Mouse (Mus musculus) G1E (cell line): ENCODE data around the gene Zfp385a. TPM values are rescaled to one million over a fixed set of nuclear protein-coding genes. Genes with fewer than 3 reads are reported as not detected.

Experiments used
- ATAC-seq: 2 replicates; pipeline ENCODE4 v1.8.0; 2016; ENCODE audit warnings: mild to moderate bottlenecking; ENCODE audit not compliant: insufficient number of reproducible peaks, poor library complexity, low FRiP score, severe bottlenecking; ENCODE audit errors: extremely low read depth
- DNase-seq: peaks from one replicate; pipeline ENCODE4 v3.0.0; 2012; ENCODE audit warnings: low spot score
- H3K27me3 ChIP-seq: 2 replicates; pipeline ENCODE4 v1.6.1; 2012; ENCODE audit warnings: mild to moderate bottlenecking, low read length, inconsistent platforms; ENCODE audit not compliant: insufficient read depth
- H3K36me3 ChIP-seq: replicated peaks from 2 replicates; pipeline ENCODE3; 2012; ENCODE audit warnings: mild to moderate bottlenecking, inconsistent platforms
- H3K4me1 ChIP-seq: 2 replicates; pipeline ENCODE4 v1.6.1; 2012; ENCODE audit warnings: low read depth, low read length, inconsistent platforms, mixed read lengths; ENCODE audit not compliant: insufficient read depth
- H3K4me3 ChIP-seq: 2 replicates; pipeline ENCODE4 v1.5.1; 2012; ENCODE audit warnings: low read depth, mild to moderate bottlenecking, inconsistent platforms, low read length, moderate library complexity, mixed read lengths
- H3K9me3 ChIP-seq: replicated peaks from 2 replicates; pipeline ENCODE4 v1.6.1; 2012; ENCODE audit warnings: inconsistent platforms
- CTCF ChIP-seq: IDR thresholded peaks from 2 replicates; pipeline ENCODE4 v1.5.1; 2012; ENCODE audit warnings: low read depth, low read length, inconsistent platforms, mixed read lengths
- GATA1 ChIP-seq: IDR thresholded peaks from 2 replicates; pipeline ENCODE4 v1.6.1; 2012; ENCODE audit warnings: borderline replicate concordance, low read length, inconsistent platforms, mixed read lengths
- GATA2 ChIP-seq: IDR thresholded peaks from 2 replicates; pipeline ENCODE4 v1.6.1; 2012; ENCODE audit warnings: low read depth, low read length, inconsistent platforms, borderline replicate concordance
- POLR2AphosphoS5 ChIP-seq: IDR thresholded peaks from 2 replicates; pipeline ENCODE4 v1.6.1; 2012; ENCODE audit warnings: low read depth, low read length, inconsistent platforms; ENCODE audit not compliant: insufficient replicate concordance
- TAL1 ChIP-seq: conservative IDR thresholded peaks from 2 replicates; pipeline ENCODE4 v1.6.1; 2012; ENCODE audit warnings: low read depth, low read length, inconsistent platforms, mixed read lengths
- polyA plus RNA-seq: library from polyadenylated mRNA; stranded (reverse); fragments of >175 nt; gene quantifications from 2 replicates; pipeline ENCODE4 v1.2.3, GENCODE M21; 2012
- total RNA-seq, 2 experiments: library from RNA; stranded (forward) in 1 of 2; stranded (reverse) in 1 of 2; fragments of 200-1000 nt in 1 of 2; fragments of >200 nt in 1 of 2; fragmentation: Nextera tagmentation in 1 of 2; gene quantifications; 2 replicates each; pipeline ENCODE4 v1.2.3; 2014 to 2017

Gene Zfp385a
- total and polyA plus RNA-seq, 3 experiments, result 2.0 to 483 (median 74.3) TPM

- Histone ChIP-seq H3K9me3 (no peaks in the 10 kb centered on the region), H3K4me1 (peaks cover 77% of the 10 kb centered on the region), H3K36me3 (peaks cover 96% of the 10 kb centered on the region), H3K4me3 (no peak overlapping the region), H3K27me3 (no peaks in the 10 kb centered on the region)
- DNase-seq (no peak), ATAC-seq (no peak)
- TF ChIP-seq CTCF (peak; percentile 65), GATA1 (no peak)
Measured at GRCm38 (mm10) chr15:103321076-103321475, 18.8 kb downstream of the Zfp385a start.

DNA sequence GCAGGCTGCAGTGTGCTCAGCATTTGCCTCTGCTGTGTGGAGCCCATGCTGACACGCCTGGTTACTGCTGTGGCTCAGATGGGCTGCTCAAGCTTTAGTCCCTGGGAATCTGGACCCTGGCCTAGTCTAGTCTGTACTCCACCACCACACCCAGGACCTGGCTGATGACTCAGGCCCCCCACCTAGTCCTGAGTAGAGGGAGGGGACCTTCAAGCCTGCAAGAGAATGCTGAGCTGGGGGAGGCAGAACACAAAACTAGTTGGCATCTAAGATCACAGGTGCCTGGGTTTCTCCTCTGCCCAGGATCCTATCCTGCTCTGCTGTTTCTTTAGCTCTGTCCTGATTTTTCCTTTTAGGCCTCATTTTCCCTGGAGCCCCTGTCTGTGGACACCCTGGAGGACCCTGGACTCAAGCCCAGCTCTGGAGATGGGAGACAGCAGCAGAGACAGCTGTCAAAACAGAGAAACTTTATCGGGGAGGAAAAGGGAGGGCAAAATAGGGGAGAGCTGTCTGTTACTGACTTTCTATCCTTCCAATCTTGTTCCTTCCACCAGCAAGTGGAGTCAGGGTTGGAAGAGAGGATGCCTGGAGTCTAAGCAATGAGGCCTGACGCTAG is 21.6 kb downstream of the Zfp385a start:
- Histone ChIP-seq H3K4me3 (no peak overlapping the region), H3K36me3 (peaks cover 98% of the 10 kb centered on the region), H3K4me1 (peaks cover 79% of the 10 kb centered on the region), H3K9me3 (no peaks in the 10 kb centered on the region), H3K27me3 (no peaks in the 10 kb centered on the region)
- DNase-seq (no peak), ATAC-seq (no peak)
- TF ChIP-seq GATA2, result no peak
- TF ChIP-seq POLR2AphosphoS5, result no peak
- no peak for TF ChIP-seq GATA1
- TF ChIP-seq TAL1, result no peak
- TF ChIP-seq CTCF, result no peak

DNA sequence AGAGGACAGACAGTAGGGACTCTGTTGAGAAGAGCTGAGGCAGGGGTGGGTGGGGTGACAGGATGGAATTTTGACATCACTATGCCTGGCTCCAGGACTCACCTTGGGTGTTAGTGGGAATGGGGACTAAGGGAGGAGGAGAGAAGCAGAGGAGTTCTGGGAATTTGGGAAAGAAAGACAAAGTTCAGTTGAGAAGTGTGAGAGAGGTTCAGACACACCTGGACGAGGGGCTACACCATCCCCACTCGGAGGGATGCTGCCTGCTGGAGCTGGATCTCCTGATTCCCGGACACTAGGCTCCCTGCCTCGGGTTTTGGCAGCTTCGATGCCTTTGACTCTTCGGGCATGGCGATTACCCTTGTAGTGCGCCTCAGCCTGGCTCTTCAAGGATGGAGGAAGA is 22.2 kb downstream of the Zfp385a start:
- ATAC-seq, result no peak
- no peak for TF ChIP-seq GATA1
- no peak for TF ChIP-seq CTCF
- Histone ChIP-seq H3K9me3 (no peaks in the 10 kb centered on the region), H3K36me3 (peaks cover 98% of the 10 kb centered on the region), H3K4me1 (peaks cover 77% of the 10 kb centered on the region), H3K4me3 (no peak overlapping the region), H3K27me3 (no peaks in the 10 kb centered on the region)
- no peak for DNase-seq

DNA sequence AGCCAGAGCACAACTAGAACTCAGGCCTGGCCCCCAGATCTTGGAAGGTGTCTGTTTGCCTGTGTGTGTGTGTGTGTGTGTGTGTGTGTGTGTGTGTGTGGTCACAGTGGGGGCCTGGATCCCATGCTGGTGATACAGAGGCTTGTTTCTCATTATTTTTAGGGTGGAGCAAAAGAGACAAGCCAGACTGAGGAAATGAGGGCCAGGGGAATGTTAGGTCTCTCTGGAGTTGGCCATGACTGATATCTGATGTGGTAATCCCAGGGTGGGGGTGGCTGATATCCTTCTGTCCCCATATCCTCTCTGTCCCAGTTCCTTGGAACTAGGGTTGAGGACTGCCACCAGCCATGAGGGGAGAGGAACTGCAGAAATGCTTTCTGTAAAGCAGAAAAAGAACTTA is 22.8 kb downstream of the Zfp385a start:
- Histone ChIP-seq H3K9me3 (no peaks in the 10 kb centered on the region), H3K36me3 (peaks cover 94% of the 10 kb centered on the region), H3K4me3 (no peak overlapping the region), H3K27me3 (no peaks in the 10 kb centered on the region), H3K4me1 (peaks cover 77% of the 10 kb centered on the region)
- TF ChIP-seq CTCF (no peak), GATA2 (no peak), GATA1 (no peak), TAL1 (no peak), POLR2AphosphoS5 (no peak)
- DNase-seq, result no peak
- ATAC-seq, result no peak

DNA sequence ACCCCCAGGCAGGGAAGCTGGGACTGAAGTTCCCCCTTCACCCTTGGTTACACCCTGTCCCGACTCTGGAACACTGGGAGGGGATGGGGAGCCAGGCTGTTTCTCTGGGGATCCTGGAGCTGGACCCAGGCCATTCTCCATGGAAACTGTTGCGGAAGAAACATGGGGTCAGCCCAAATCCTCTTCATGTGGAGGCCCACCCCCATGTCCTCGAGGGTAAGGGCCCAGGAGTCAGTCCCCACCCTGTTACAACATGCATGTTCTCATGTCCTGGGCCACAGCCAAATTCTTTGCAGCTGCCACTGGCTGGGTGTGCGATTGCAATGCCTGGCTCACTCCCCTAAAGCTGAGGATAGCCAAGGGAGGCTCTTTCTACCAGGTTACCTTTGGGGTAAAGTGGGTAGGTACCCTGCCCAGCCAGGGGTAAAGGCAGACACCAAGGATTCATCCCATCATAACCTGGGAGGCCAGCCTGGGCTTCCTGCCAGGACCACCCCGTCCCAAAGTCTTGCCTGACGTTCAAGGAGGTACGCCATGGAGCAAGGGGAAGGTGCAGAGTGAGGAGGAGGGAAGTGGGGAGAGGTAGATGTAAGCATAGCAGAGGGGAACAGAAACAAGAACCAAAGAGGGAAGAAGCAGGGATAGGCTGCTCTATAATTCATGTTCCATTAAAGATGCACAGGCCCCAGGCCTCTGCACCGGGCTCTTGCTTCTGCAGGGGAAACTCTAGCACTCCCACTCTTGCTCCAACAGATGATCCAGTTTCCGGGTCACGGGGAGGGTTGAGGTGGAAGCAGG is 23.7 kb downstream of the Zfp385a start:
- Histone ChIP-seq H3K36me3 (peaks cover 85% of the 10 kb centered on the region), H3K4me3 (peak overlapping the region; percentile 31; the same call in 1 of the 2 replicates), H3K9me3 (no peaks in the 10 kb centered on the region), H3K27me3 (no peaks in the 10 kb centered on the region), H3K4me1 (peaks cover 68% of the 10 kb centered on the region)
- TF ChIP-seq CTCF (no peak), GATA2 (no peak), TAL1 (no peak), GATA1 (no peak), POLR2AphosphoS5 (no peak)
- DNase-seq (no peak), ATAC-seq (no peak)

DNA sequence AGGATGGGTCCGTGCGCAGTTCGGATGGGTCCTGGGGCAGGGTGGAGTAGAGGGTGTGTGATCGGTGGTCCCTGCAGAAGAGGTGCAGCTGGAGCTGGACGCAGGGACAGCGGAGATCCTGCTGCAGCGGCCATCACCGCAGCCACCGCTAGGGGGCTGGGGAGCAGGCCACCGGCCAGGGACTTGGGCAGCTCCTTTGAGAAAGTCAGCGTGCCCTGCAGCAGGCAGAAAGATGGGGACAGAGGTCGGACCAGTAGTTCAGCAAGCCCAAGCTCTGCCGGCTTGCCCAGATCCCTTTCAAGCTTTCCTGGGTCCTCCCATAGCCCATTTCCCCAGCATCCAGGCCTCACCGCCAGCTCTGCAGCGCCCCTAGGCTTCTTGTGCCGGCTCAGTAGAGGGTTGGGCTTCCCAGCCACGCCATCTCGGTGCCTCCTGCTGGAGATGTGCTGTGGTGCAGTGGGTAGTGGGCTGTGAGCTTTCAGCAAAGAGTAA is 24.8 kb downstream of the Zfp385a start:
- H3K36me3 ChIP-seq, result peaks cover 74% of the 10 kb centered on the region
- TF ChIP-seq GATA2, result no peak
- TF ChIP-seq GATA1, result no peak
- no peak for TF ChIP-seq TAL1
- peak; percentile 57 for TF ChIP-seq CTCF
- no peak for TF ChIP-seq POLR2AphosphoS5
- DNase-seq (no peak), ATAC-seq (no peak; the same call in 1 of the 2 replicates)
- H3K9me3 ChIP-seq, result no peaks in the 10 kb centered on the region
- peak overlapping the region; percentile 31; the same call in 1 of the 2 replicates for H3K4me3 ChIP-seq
- H3K4me1 ChIP-seq, result peaks cover 70% of the 10 kb centered on the region
- no peaks in the 10 kb centered on the region for H3K27me3 ChIP-seq
